Mouse (Mus musculus) hindbrain, embryonic 11.5 days (tissue): ENCODE measurements around the gene Sdk2. TPM values are rescaled to one million over a fixed set of nuclear protein-coding genes. Genes with fewer than 3 reads are reported as not detected.

ENCODE experiments used
- ATAC-seq: fragments of 200-750 bp; cut with Nextera tagmentation; 2 replicates; pipeline ENCODE4 v1.8.0; 2017; ENCODE audit warnings: mild to moderate bottlenecking, moderate TSS enrichment, moderate library complexity; ENCODE audit not compliant: low FRiP score
- DNase-seq: peaks from one replicate; pipeline ENCODE4 v3.0.0-alpha.2; 2015; ENCODE audit warnings: low spot score
- H3K27ac ChIP-seq: fragments of 300-500 bp; sonication (generic); 2 replicates; pipeline ENCODE4 v1.5.1; 2014; ENCODE audit warnings: mild to moderate bottlenecking, low read depth, low read length
- H3K27me3 ChIP-seq: fragments of 300-500 bp; sonication (generic); 2 replicates; pipeline ENCODE4 v1.6.1; 2014; ENCODE audit warnings: mild to moderate bottlenecking, low read length, moderate library complexity, mixed read lengths; ENCODE audit not compliant: control insufficient read depth, insufficient read depth
- H3K36me3 ChIP-seq: fragments of 300-500 bp; sonication (generic); 2 replicates; pipeline ENCODE4 v1.6.1; 2014; ENCODE audit warnings: mild to moderate bottlenecking, low read length, moderate library complexity, mixed read lengths; ENCODE audit not compliant: control insufficient read depth, insufficient read depth
- H3K4me1 ChIP-seq: fragments of 300-500 bp; sonication (generic); replicated peaks from 2 replicates; pipeline ENCODE4 v1.6.1; 2014; ENCODE audit warnings: low read length, mixed read lengths; ENCODE audit not compliant: control insufficient read depth, insufficient read depth
- H3K4me2 ChIP-seq: fragments of 300-500 bp; sonication (generic); replicated peaks from 2 replicates; pipeline ENCODE4 v1.6.1; 2014; ENCODE audit warnings: mild to moderate bottlenecking, low read depth, low read length
- H3K4me3 ChIP-seq: fragments of 300-500 bp; sonication (generic); 2 replicates; pipeline ENCODE4 v1.5.1; 2014; ENCODE audit warnings: low read depth, low read length
- H3K9ac ChIP-seq: fragments of 300-500 bp; sonication (generic); 2 replicates; pipeline ENCODE4 v1.6.1; 2014; ENCODE audit warnings: low read depth, low read length
- H3K9me3 ChIP-seq: fragments of 300-500 bp; sonication (generic); 2 replicates; pipeline ENCODE4 v1.6.1; 2016; ENCODE audit warnings: low read length; ENCODE audit not compliant: control insufficient read depth
- WGBS: fragments of 180-500 bp; shearing (Covaris S2); extraction: QIAGEN DNeasy Blood & Tissue Kit; methylation state at CpG from one replicate; pipeline ENCODE4 v1.1.7; 2014; 5-methylcytosine and 5-hydroxymethylcytosine counted together
- polyA plus RNA-seq: library from polyadenylated mRNA; unstranded; fragments of >200 nt; fragmentation: Nextera tagmentation; extraction: Ambion mirVana; gene quantifications from 2 replicates; pipeline ENCODE4 v1.2.1, GENCODE M21; 2014

Gene Sdk2
- polyA plus RNA-seq, 1 experiment from 2014 or later = 4.2 TPM

DNA sequence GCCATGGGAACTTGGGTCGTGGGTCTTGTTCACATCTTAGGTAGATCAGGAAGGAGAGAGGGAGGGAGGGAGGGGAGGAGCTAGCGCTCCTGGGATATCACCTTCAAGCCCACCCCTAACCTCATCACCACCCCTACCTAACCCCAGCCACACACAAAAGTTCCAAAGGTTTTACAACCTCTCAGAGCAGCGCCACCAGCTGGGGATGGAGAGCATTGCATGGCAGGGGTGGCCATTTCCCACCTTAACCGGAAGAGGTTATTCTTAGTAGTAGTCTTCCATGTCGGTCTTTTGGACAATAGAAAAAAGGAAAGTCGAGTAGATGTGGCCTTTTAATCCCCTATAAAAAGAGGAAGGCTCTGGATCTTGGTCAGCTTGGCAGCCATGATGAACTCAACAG is 4.0 kb upstream of the Sdk2 start:
- WGBS = 67% methylated on average over 6 of the region's 6 CpGs
- peaks cover 5% of the 10 kb centered on the region for H3K4me1 ChIP-seq
- H3K4me3 ChIP-seq = no peak overlapping the region
- ATAC-seq = no peak
- H3K9me3 ChIP-seq = no peaks in the 10 kb centered on the region
- H3K4me2 ChIP-seq = no peak overlapping the region
- no peaks in the 10 kb centered on the region for H3K36me3 ChIP-seq
- no peak overlapping the region for H3K27ac ChIP-seq
- peaks cover 3% of the 10 kb centered on the region; the same call in 1 of the 2 replicates for H3K27me3 ChIP-seq
- no peak for DNase-seq
- no peak overlapping the region for H3K9ac ChIP-seq

DNA sequence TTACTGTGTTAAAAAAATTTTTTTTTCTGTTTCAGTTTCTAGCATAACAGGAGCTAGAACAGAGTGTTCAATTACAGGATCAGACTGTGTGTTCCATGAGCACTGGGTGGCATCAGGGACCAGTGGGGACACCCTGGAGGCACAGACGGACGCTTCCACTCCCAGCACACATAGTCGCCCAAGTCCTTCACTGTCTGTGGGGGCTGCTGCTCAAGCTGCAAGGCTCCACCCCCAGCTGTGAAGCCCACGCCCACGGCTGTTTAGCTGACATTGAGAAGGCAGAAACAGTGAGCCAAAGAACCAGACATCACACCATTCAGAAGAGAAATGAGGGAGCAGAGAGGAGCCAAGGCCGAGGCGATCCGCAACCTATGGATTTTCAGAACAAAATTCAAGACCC is 3.3 kb upstream of the Sdk2 start:
- WGBS = 62% methylated on average over 8 of the region's 8 CpGs
- no peak overlapping the region for H3K4me2 ChIP-seq
- no peak overlapping the region for H3K9ac ChIP-seq
- H3K27ac ChIP-seq = no peak overlapping the region
- no peak overlapping the region for H3K4me3 ChIP-seq
- no peak for ATAC-seq
- no peak for DNase-seq
- H3K36me3 ChIP-seq = no peaks in the 10 kb centered on the region
- H3K27me3 ChIP-seq = peaks cover 5% of the 10 kb centered on the region; the same call in 1 of the 2 replicates
- H3K4me1 ChIP-seq = peaks cover 10% of the 10 kb centered on the region
- no peaks in the 10 kb centered on the region for H3K9me3 ChIP-seq

DNA sequence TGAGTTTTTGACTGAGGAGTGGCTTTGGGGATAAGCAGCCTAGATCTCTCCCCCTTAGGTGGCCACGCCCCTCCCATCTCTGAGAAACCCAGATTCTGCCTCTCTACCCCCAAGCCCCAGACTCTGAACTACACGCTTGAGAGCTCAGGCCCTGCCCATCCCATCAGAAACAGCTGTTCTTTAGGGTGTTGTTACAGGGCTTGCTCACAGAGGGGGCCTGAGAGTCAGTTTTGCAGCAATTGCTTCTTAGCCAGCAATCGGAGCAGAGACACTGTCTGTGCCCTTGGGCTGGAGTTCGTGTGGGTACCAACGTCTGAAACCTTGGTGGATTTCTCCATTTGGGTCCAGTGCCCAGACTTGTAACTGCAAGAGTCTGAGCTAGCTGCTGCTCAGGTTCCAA is 1.5 kb upstream of the Sdk2 start:
- Histone ChIP-seq H3K9ac (0 out of 2 replicates have a peak overlapping the region, but pooled peaks have one; percentile 20), H3K27me3 (peaks cover 9% of the 10 kb centered on the region), H3K36me3 (no peaks in the 10 kb centered on the region), H3K9me3 (no peaks in the 10 kb centered on the region), H3K4me3 (no peak overlapping the region), H3K4me1 (peaks cover 18% of the 10 kb centered on the region), H3K27ac (no peak overlapping the region), H3K4me2 (no peak overlapping the region)
- WGBS = 2% methylated on average over 5 of the region's 5 CpGs
- peak; percentile 80 for DNase-seq
- peak; percentile 60; the same call in 1 of the 2 replicates for ATAC-seq

DNA sequence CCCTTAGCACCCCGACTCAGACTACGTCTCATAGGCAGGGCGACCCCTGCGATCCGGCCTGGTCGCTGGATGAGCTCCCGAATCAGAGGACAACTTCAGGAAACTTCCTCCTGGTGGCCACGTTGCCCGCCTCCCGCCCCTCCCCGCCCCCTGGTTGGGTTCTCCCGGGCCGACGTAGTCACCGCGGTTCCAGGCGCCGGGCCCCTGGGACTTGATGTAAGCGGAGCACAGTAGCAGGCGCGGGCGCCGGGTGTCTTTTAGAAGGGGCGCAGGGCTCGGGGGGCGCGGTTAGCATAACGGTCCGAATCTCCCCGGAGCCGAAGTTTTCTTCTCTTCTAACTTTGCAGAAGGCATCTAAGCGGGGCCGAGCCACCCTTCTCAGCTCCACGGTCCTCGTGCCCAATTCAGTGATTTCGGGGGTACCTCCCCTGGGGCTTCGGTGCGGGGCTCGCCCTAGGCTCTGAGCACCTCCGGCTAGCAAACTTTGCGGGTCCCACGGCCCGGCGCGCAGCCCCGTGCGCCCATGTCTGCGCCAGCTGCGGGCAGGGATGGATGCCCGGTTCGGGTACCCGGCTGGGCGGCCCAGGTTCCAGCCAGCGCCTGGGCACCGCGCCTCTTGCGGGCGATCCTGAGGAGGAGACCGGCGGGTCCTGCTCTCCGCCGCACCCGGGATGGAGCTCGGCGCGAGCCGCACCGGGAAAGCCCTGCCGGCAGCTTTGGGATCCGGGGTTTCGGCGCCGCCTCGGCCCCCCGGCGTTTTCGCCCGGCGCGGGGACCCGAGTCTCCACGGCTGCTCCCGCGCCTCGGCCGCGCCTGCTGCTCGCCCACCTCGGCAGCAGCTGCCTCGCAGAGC is 522 bp downstream of the Sdk2 start:
- Histone ChIP-seq H3K27me3 (peaks cover 9% of the 10 kb centered on the region), H3K9me3 (no peaks in the 10 kb centered on the region), H3K9ac (peak overlapping the region; percentile 87), H3K4me3 (peak overlapping the region; percentile 67), H3K4me1 (peaks cover 18% of the 10 kb centered on the region), H3K27ac (peak overlapping the region; percentile 86), H3K4me2 (peak overlapping the region; percentile 100), H3K36me3 (no peaks in the 10 kb centered on the region)
- peak; percentile 52 for ATAC-seq
- DNase-seq = no peak
- under 1% methylated on average over 80 of the region's 90 CpGs for WGBS

DNA sequence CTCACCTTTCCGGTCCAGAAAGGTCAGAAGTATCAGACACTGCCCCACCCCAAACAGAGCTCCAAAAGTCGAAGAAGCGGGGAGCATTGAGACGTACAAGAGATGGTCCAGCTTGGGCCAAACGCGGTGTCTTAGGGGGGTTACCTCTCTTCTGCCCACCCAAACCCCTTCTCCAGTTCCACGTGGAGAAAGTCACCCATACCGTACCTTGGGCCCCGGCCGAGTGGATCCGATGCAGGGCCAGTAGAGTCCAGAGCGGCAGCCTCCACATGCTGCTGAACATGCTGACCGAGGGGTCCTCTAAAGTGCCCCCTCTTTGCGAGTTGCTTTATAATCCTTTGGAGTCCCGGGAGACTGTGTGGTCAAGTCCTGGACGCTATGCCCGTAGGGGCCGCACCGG is 1.2 kb downstream of the Sdk2 start:
- no peak for ATAC-seq
- H3K9ac ChIP-seq = peak overlapping the region; percentile 87
- peak overlapping the region; percentile 100 for H3K4me2 ChIP-seq
- H3K9me3 ChIP-seq = no peaks in the 10 kb centered on the region
- peak overlapping the region; percentile 67 for H3K4me3 ChIP-seq
- H3K27ac ChIP-seq = no peak overlapping the region
- H3K27me3 ChIP-seq = peaks cover 9% of the 10 kb centered on the region
- 2% methylated on average over 19 of the region's 19 CpGs for WGBS
- no peaks in the 10 kb centered on the region for H3K36me3 ChIP-seq
- DNase-seq = peak; percentile 64
- peaks cover 18% of the 10 kb centered on the region for H3K4me1 ChIP-seq

DNA sequence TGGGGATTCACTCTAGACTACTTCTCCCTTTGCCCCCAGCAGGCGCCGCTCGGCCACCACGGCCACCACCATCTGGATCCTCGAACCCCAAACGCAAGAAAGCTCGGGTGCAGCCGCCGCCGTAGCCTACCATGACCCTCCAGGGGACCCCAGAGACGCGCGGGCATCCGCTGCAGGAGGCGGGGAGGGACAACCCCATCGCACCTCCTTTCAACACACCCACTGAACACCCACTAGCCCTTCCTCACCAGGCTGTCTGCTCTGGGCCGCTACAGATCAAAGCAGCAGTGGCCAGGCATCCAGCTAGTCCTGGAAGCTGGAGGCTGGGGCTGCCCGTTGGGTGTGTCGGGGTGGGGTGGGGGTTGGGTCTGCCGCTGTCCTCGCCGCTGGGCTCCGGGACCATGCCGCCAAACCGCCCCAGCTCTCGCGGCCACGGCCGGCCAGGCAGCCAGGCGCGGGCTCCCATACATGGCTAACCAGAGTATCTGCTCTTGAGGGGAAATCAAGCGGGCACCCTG is 1.9 kb downstream of the Sdk2 start:
- peaks cover 18% of the 10 kb centered on the region for H3K4me1 ChIP-seq
- DNase-seq = peak; percentile 56
- H3K4me2 ChIP-seq = peak overlapping the region; percentile 100
- no peaks in the 10 kb centered on the region for H3K36me3 ChIP-seq
- no peak overlapping the region for H3K27ac ChIP-seq
- WGBS = under 1% methylated on average over 32 of the region's 32 CpGs
- no peak for ATAC-seq
- peaks cover 9% of the 10 kb centered on the region for H3K27me3 ChIP-seq
- H3K9me3 ChIP-seq = no peaks in the 10 kb centered on the region
- peak overlapping the region; percentile 87 for H3K9ac ChIP-seq
- H3K4me3 ChIP-seq = peak overlapping the region; percentile 67

DNA sequence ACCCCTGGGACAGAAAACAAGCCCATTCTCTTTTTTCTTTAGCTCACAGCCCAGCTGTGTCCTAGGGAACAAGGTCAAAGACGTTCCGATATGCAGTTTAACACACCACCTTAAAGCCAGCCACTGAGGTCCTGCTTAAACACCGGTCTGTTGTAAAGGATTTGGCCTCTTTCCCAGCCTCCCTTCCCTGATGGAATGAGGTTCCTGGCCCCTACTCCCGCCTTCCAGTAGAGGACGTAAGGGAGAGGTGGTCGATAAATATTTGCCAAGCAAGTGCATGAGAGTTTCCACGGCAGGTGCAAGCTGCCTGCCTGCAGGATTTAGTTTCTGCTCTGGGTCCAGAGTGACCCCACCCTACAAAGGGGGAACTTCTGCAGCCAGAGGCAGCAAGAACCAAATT is 4.9 kb downstream of the Sdk2 start:
- DNase-seq = no peak
- Histone ChIP-seq H3K4me1 (peaks cover 16% of the 10 kb centered on the region; the same call in 1 of the 2 replicates), H3K4me3 (no peak overlapping the region), H3K36me3 (no peaks in the 10 kb centered on the region), H3K27ac (no peak overlapping the region), H3K4me2 (no peak overlapping the region), H3K27me3 (peaks cover 6% of the 10 kb centered on the region), H3K9me3 (no peaks in the 10 kb centered on the region), H3K9ac (no peak overlapping the region)
- 75% methylated on average over 7 of the region's 7 CpGs for WGBS
- ATAC-seq = no peak

DNA sequence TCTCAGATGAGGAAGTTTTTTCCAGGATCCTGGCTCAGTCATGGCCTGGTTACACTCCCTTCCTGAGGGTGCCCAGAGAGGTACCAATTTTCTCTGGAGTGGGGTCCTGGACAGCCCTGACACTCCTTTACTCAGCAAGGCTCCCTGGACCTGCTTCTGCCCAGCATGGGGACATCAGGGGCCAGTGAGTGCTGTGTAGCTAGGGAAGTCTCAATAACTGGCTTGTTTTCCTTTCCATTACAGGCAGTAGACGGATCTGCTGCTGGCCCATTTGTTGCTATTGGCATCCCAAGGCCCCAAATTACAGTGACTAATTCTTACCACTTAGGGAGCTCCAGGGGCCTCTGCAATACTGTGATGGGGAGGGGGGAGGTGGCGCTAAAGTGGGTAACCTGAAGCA is 5.6 kb downstream of the Sdk2 start:
- Histone ChIP-seq H3K36me3 (no peaks in the 10 kb centered on the region), H3K9ac (no peak overlapping the region), H3K4me1 (peaks cover 13% of the 10 kb centered on the region; the same call in 1 of the 2 replicates), H3K4me3 (no peak overlapping the region), H3K27me3 (peaks cover 6% of the 10 kb centered on the region), H3K27ac (no peak overlapping the region), H3K4me2 (no peak overlapping the region), H3K9me3 (no peaks in the 10 kb centered on the region)
- 65% methylated on average over 2 of the region's 2 CpGs for WGBS
- DNase-seq (no peak), ATAC-seq (no peak)

DNA sequence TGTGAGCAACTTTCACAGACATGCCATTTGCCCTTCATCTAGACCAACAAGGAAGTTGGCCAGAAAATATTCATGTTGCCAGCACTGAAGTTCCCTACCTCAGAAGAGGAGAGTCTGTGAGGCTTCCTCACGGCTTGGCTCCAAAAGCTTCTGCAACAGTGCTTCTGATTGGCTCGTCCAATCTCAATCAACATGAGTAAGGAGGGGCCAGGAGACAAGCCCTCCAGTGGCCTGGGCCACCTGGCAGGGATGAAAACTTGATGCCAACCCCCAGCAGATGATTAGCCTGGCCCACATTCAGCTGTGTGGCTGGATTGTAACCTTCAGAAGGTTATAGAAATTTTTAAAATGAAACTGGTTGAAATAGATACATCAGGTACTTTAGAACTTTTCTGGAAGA is 10.5 kb downstream of the Sdk2 start:
- H3K4me3 ChIP-seq = no peak overlapping the region
- H3K4me1 ChIP-seq = peaks cover 3% of the 10 kb centered on the region; the same call in 1 of the 2 replicates
- H3K9ac ChIP-seq = no peak overlapping the region
- WGBS = 45% methylated on average over 2 of the region's 2 CpGs
- no peaks in the 10 kb centered on the region for H3K9me3 ChIP-seq
- H3K36me3 ChIP-seq = no peaks in the 10 kb centered on the region
- ATAC-seq (no peak), DNase-seq (no peak)
- H3K27ac ChIP-seq = no peak overlapping the region
- no peaks in the 10 kb centered on the region for H3K27me3 ChIP-seq
- H3K4me2 ChIP-seq = no peak overlapping the region
